Mouse (Mus musculus) urinary bladder, postnatal 36 days (tissue): ENCODE results near the gene Espl1.
"Not testable (repeated sequence)": the region's sequence is repeated elsewhere in the genome, so short reads cannot be mapped to it uniquely, and the experiment has no call there.

ENCODE experiments used
- DNase-seq, 2 experiments: peaks; one replicate each; pipeline ENCODE4 v3.0.0; 2022; ENCODE audit warnings: low spot score in 2 of 2, mixed read lengths in 1 of 2

The Espl1 gene

DNA sequence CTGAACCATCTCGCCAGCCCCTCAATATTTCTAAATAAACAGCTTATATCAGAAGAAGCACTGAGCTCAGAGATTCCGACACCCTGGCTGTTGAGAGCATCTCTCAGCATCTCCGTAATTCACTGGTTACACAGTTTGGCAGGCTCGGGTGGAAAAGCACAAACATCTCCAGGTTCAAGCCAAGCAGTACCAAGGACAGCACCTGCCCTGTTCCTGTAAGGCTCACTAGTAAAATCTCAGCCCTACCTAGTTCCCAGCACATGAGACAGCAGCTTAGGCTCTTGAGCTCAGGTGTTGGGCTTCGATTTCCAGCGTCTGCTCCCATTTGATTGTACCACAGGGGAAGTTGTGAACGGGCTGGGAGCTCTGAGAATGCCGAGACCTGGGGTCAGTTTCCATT lies 39.2 kb downstream of the Espl1 start:
- no peak for DNase-seq

DNA sequence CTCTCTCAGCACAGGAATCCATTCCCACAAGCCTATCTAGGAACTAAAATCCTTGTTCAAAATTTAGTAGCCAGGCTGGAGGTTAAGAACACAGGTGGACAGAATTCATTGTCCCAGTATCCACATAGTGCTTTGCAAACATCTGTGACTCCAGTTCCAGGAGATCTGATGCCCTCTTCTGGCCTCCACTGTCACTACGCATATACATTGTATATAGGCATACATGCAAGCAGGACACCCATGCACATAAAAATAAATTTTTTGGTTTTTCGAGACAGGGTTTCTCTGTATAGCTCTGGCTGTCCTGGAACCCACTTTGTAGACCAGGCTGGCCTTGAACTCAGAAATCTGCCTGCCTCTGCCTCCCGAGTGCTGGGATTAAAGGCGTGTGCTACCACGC lies 39.9 kb downstream of the Espl1 start:
- DNase-seq, result not testable (repeated sequence)

DNA sequence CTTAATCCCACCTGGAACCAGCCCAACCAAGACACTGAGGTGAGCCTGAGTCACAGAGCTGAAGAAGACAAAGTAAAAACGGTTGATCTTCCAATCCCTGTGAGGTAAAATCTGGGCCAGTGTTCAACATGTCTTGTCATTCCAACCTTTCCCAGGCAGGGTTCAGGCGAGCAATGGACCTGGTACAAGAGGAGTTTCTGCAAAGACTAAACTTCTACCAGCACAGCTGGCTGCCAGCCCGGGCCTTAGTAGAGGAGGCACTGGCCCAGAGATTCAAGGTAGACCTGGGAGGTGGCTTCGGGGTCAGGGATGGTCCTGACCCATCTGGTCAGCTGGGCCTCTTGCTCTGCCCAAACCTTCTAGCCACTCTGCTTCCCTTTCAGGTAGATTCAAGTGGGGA lies 40.9 kb downstream of the Espl1 start:
- DNase-seq, result no peak

DNA sequence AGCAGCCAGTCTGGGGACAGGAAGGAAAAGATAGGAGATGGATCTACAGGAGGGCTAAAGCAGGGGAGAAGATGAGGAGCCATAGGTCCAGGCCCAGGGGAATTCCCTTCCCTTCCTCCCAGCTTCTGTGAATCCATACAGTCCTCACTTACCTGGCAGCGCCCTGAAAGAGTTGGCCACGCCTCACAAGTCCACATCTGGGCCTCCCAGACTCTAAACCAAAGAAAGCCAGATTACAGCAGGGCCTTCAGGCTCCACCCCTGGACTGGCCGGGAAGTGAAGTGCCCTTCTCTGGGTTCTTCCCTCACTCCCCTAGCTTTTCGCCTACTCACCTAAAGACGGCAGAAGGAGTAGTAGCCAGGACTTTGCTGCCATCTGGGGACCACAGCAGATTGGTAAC lies 43.5 kb downstream of the Espl1 start:
- DNase-seq, result no peak

DNA sequence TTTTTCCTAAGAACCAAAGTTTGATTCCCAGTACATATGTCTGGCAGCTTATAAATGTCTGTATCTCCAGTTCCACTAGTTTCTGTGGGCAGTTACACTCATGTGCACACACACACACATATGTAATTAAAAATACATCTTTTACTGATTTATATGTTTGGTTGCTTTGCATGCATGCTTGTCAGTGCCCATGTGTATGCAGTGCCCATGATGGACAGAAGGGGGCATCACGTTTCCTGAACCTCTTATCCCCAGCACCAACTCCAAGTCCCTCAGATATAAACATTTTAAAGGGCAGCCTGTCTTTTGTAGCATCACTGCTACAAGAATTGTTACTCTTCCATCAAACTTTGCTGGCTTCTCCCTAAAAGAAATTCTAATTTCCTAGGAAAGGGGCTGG lies 45.5 kb downstream of the Espl1 start:
- DNase-seq, result peak in 1 of 2 experiments; percentile 35

DNA sequence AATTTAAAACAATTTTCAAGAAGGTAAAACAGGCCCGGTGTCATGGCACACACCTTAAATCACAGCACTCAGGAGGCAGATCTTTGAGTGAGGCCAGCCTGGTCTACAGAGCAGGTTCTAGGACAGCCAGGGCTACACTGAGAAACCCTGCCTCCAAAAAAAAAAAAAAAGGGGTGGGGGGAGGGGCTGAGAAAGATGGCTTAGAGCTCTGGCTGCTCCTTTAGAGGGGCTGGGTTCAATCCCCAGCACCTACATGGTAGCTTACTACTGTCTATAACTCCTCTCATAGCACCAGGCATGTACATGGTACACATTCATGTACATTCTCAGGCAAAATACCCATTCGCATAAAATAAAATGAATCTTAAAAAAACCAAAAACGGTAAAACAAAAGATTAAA lies 48.4 kb downstream of the Espl1 start:
- DNase-seq, result no peak

DNA sequence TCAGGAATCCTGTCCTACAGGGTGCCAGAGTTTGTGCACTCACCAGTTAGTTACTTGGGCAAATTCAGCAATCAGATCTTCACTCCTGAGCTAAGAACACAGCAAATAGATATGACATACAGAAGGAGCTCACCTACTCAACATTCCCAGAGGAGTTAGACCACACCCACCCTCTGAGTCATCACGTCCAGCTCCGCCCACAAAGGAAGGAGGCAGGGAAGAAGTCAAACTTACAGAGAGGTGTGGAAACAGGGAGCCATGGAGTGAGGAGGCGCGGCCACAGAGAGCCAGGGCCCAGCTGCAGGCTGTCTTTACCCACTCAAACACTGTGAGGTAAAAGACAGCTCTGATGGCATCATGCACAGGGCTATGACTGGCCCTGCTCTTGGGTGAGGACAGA lies 50.4 kb downstream of the Espl1 start:
- no peak for DNase-seq

DNA sequence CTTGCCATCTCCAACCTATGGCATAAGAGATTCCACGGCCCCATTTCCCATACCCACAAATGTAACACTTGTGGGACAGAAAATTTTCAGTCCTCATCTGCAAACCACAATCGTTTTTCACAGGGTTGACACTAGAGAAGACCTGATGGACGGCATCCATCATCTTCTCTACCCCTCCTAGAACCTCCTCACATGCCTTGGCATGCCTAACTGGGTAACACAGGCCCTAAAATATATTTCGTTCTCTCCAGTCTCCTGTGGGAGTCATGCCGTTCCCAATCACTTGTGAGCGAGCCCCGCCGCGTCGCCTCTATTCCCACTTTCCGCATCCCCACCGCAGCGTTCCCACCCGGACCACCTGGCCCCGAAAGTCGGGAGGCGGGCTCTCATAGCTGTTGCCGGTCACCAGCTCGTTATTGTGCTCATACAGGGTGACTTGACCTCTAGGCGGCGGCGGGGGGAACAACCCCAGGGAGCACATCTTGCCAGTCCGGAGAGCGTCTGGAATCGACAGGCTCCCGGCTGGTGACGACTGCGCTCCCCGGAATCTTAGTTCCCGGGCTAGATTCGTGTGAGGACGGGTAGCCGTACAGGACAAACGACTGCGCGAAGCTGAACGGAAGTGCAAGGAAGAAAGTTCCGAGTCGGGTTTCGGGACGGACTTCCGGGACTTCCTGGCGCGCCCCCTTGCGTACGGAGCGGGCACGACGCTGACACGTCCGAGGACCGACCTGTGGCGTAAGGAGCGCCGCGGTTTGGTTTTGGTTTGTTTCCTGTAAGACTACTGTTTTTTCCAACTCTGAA lies 54.3 kb downstream of the Espl1 start, which contains the start of gene Aaas:
Gene Aaas, minus strand, starts transcription at position 634 of the 804 bp plus-strand sequence.
- DNase-seq, result peak; percentile 91 to 95

DNA sequence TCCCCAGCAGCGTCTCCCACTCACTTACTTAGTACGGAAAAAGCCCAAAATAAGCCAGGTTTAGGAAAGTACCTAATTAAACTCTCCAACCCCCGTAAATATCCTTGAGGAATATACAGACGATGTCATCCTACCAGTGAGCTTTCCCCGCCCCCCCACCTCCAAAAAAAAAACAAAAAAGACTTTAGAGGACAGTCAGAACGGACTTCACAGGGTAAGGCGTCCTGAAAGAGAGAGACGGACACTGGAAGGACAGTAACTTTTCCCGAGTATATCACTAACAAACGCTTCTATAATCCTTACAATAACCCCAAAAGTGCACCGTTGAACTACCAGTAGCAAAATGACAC lies 54.9 kb downstream of the Espl1 start:
- DNase-seq, result no peak

DNA sequence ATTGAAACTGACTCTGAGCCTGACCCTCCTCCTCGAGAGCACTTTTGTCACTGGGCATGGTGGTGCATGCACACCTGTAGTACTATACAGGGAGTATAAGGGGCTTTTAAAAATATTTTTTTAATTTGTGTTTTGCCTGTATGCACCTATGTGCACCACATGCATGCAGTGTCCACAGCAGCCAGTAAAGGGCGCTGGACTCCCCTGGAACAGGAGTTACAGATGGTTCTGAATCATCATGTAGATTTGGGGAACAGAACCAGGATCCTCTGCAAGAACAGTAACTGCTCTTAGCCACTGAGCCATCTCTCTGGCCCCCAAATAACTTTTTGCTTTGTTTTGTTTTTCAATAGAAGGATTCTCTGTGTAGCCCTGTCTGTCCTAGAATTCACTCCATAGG lies 56.1 kb downstream of the Espl1 start:
- DNase-seq, result no peak

DNA sequence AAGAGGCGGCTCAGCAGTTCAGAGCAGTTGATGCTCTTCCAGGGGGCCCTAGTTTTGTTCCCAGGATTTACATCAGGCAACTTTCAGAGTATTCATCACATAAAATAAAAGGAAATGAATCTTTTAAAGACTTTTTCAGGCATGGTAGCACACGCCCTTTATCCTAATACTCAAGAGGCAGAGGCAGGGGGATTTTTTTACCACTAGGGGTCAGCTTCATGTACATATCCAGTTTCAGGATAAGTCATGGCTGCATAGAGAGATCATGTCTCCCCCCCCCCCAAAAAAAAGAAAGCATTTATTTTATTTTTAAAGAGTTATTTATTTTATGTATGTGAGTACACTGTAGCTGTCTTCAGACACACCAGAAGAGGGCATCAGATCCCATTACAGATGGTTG lies 57.9 kb downstream of the Espl1 start:
- no peak for DNase-seq

DNA sequence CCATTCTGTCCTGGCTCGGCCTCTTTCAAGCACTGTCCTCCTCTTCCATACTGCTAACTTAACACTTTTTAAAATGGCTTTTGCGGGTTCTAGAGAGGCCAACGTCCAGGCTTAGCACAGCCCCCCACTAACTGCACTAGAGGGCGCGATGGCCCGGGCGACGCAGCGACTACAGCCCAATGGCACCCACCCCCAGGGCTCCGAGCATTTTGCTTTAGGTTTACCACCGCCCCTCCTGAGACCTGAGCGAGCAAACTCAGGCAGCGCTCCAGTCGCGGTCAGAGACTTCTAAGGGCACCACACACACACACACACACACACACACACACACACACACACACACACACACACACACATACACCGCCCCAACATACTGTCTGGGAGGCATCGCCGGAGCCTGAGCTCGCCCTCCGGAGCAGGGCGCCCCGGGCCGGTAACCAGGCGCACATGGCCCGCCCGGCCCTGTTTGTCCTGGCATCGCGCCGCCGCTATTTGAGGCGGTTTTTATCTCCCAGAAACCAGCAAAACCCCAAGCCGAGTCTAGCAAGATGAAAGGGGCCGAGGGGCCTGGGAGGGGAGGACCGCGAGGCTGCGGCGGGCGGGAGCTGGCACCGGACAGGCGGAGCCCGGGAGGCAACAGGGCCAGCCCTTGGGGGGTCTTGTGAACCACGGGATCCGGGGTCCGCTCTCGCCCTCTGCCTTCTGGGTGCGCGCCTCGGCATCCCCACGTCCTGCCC lies 59.2 kb downstream of the Espl1 start:
- DNase-seq, result peak in 1 of 2 experiments; percentile 28

DNA sequence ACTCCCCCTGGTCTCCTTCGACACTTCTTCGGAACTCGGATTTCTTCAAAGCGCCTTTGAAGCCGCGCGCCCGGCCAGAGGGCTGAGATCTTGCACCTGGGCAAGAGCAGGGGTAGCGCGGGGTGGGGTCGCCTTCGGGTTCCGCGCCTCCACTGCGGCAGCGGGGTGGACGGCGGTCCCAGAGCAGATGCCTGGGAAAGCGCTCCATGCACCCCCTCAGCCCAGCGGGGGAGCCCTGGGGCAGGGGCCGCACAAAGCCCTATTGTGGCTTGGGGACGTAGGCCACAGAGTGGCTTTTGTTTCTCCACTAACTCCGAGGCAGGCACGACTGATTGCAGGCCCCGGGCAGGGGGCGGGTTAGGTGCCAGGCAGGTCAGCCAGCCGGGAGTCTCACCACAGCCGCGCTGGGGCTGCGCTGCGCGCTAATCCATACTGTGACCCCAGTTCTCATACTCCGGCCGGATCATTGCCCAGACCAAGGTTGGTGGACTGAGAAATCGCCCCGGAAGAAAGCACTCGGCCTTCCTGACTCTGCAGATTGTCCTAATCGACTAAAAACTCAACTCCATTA lies 59.9 kb downstream of the Espl1 start:
- DNase-seq, result no peak

DNA sequence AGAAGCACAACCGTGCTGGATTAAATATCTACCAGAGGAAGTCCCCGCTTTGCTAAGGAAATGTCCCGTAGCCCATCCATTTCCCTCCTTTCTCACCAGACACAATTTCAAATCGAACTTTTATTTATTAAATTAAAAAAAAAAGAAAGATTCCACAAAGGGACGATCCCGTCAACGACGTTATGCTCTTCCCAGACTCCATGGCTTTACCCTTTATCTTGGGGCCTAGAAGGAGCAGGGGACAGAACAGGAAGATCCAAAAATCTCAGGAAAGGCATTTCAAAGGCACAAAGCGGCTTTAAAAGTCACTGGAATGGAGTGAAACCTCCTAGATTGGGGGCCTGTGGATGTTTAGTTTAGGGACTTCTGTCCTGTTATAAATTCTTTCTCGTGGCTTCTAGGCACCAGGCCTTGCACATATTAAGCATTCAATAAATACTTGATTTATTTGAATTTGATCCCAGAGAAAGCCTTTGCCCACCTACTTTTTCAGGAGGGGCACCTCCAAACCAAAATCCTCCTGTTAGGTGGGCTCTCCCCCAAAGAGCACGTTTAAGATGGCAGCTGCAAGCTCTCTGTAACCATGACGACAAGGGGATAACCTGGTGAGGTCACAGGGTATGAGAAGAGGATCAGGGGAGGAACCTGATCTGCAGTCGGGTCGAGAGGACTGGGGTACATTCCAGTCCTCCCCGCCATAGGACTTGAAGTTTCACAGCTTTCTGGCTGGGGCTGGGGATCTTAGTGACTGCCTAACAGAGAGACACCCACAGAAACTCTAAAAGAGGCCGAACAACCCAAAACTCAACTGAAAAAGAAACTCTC lies 60.6 kb downstream of the Espl1 start:
- no peak for DNase-seq

DNA sequence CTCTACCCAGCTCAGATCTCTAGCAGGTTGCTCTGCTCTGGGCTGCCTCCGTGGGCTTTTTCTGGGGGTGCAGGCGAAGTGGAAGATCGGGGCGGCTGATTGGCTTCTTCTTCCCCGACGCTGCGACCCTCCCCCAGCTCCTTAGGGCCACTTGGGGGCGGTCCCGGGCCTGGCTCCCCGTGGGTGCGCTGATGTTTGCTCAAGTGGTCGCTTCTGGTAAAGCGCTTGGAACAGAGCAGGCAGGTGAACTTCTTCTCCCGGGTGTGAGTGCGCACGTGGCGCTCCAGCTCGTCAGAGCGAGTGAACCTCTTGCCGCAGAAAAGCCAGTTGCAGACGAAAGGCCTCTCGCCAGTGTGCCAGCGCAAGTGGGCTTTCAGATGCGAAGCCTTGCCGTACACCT lies 62.1 kb downstream of the Espl1 start:
- no peak for DNase-seq

DNA sequence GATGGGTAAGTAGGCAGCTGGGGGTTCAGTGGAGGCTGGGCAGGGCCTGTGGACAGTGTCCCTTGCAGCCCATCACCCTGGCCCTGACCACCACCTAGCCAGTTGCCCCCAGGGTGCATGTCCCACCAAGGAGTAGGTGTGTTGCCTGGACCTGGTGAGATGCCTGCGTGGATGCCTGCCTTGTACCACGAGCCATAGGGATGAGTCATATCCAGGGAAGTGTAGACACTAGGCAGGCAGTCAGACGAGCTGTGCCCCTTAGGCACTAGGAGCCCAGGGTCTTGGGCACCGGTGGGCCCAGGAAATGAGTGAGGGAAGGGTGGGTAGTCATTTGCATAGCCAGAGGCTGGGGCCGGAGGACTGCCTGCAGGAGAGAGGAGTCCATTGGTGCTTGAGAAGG lies 62.8 kb downstream of the Espl1 start:
- no peak for DNase-seq

DNA sequence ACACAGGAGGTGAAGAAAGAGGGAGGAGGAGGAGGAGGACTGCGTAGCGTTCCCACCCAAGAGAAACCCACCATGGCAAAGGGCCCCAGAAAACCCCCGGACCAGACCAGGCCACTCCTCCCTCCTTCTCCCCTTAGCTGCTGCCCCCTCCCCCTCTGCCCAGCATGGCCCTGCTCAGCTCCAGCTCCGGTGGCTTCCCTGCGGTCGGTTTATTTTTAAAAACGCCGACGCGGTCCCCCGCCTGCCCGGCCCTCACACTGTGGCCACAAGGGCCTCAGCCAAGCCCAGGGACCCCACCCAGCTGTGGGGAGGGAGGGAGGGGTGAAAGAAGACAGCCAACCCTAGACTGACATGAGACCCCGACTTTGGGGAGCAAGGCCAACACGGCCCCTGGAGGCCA lies 66.6 kb downstream of the Espl1 start:
- no peak for DNase-seq

DNA sequence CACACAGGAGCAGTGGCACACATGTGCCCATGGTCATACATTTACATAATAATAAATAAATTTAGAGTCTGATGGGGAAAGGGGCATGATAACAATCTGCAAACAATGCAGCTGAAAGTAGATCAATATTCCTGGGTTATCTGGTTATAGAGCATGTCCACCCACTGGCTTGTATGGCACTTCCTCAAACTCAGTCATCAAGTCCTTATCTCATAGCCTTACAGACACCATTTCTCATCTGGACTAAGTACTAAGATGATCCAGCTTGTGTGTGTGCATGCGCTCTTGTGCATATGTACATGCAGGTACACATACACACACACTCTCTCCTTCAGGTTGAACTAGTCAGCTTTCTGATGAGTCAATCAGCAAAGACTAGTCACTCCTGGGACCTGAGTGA lies 68.6 kb downstream of the Espl1 start:
- no peak for DNase-seq

DNA sequence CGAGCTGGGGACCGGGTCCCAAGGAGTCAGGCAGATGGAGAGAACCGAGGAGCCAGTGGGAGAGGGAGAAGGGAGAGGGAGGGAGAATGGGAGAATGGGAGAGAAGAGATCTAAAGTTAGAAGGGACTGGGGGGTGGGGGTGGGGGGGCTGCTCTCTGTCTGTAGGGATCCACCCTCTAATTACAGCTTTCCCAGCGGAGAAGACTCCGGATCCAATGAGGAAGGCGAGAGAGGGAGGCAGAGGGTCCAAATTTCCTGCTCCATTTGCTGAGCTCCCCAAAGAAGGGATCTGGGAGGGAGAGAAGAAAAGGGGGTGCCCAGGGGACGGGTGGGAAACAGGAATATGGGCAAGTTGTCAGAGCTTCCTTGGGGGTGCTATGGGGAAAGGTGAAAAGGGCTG lies 70.2 kb downstream of the Espl1 start:
- DNase-seq, result no peak

DNA sequence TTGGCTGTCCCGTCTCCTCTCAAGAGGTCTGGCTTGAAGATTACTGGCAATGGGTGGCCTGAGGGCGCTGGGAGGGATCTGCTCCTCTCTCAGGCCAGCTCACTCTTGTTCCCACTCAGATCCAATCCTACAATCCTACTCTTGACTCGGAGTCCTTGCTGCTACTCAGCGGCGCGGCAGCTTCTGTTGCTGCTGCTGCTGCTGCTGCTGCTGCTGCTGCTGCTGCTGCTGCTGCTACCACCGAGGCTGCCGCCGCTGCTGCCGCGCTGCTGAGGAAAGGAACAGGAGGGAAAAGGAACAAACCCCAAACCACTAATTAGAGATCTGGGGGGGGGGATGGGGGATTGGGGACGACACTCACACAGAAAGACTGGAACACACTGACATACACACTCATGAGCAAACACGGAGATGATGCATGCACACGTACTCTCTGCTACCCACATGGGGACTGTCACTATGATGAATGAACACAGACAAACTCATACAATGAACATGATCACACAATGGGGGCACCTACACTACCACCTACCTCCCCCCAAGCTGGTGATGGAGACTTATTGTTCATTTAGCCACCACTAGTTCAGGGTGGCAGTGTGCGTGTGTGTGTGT lies 70.8 kb downstream of the Espl1 start, which contains the start of gene Sp7:
Gene Sp7, minus strand, starts transcription at position 450 of the 612 bp plus-strand sequence.
- no peak for DNase-seq

DNA sequence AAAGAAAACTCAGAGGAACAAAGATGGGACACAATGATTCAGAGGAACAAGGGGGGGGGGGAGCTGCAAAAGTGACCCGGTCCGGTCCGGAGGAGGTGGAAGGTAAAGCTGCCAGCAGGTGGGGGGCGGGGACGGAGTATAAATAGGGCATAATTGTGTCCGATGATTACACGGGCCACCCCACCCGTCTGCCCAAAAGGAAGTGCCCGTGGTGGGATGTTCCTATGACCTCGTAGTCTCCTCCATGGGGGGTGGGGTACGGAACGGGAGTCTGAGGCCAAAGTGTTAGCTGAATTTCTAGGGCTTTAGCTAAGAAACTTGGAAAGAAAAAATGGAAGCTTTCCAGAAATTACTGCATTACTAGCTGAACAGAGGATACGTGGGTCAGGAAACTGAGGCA lies 73.9 kb downstream of the Espl1 start:
- no peak for DNase-seq

DNA sequence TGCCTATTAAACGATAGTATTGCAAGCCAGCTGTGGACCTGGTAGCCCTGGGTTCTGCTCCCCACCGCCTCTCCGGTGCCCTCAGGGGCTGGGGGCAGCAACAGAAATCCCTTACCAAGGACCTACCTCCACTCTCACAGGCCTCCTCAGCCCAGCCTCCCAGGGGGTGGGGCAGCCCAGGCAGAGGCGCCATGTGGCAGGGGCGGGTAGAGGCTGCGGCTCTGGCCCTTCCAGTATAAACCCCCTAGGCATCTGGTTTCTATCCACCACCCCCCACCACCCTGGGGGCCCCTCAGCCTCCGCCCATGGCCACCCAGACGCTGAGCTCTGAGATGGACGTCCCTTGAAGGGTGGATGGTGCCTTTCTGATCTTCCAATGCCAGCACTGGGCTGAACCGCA lies 74.7 kb downstream of the Espl1 start:
- no peak for DNase-seq
